Mouse (Mus musculus) kidney, embryonic 15.5 days (tissue): Measurements from ENCODE around the gene Ppp2r1b. TPM values are rescaled to one million over a fixed set of nuclear protein-coding genes. Genes with fewer than 3 reads are reported as not detected.
A peak's percentile ranks its signal among the peaks of the same experiment; 100 is the strongest.

Experiments
- ATAC-seq: fragments of 200-750 bp; cut with Nextera tagmentation; replicated peaks from 2 replicates; pipeline ENCODE4 v1.8.0; 2017; ENCODE audit warnings: moderate TSS enrichment; ENCODE audit not compliant: low FRiP score
- H3K27ac ChIP-seq: fragments of 300-500 bp; sonication (generic); 2 replicates; pipeline ENCODE4 v1.5.1; 2015; ENCODE audit warnings: mild to moderate bottlenecking, inconsistent platforms
- H3K27me3 ChIP-seq: fragments of 300-500 bp; sonication (generic); 2 replicates; pipeline ENCODE4 v1.6.1; 2015; ENCODE audit warnings: inconsistent platforms
- H3K36me3 ChIP-seq: fragments of 300-500 bp; sonication (generic); 2 replicates; pipeline ENCODE4 v1.6.1; 2015; ENCODE audit warnings: inconsistent platforms
- H3K4me1 ChIP-seq: fragments of 300-500 bp; sonication (generic); 2 replicates; pipeline ENCODE4 v1.6.1; 2015; ENCODE audit warnings: inconsistent platforms
- H3K4me2 ChIP-seq: fragments of 300-500 bp; sonication (generic); 2 replicates; pipeline ENCODE4 v1.6.1; 2015; ENCODE audit warnings: moderate library complexity, mild to moderate bottlenecking, inconsistent platforms
- H3K4me3 ChIP-seq: fragments of 300-500 bp; sonication (generic); replicated peaks from 2 replicates; pipeline ENCODE4 v1.5.1; 2015; ENCODE audit warnings: mild to moderate bottlenecking, inconsistent platforms
- H3K9ac ChIP-seq: fragments of 300-500 bp; sonication (generic); 2 replicates; pipeline ENCODE4 v1.6.1; 2015; ENCODE audit warnings: mild to moderate bottlenecking, inconsistent platforms
- H3K9me3 ChIP-seq: fragments of 300-500 bp; sonication (generic); replicated peaks from 2 replicates; pipeline ENCODE4 v1.6.1; 2016; ENCODE audit warnings: inconsistent platforms
- WGBS: fragments of 180-500 bp; shearing (Covaris S2); methylation state at CpG from one replicate; pipeline ENCODE4 v1.1.7; 2015; ENCODE audit warnings: mixed read lengths; 5-methylcytosine and 5-hydroxymethylcytosine counted together
- polyA plus RNA-seq: library from polyadenylated mRNA; unstranded; fragments of >200 nt; fragmentation: Nextera tagmentation; extraction: Ambion mirVana; gene quantifications from 2 replicates; pipeline ENCODE4 v1.2.1, GENCODE M21; 2015

Gene Ppp2r1b
- polyA plus RNA-seq, 1 experiment from 2014 or later: 75.6 TPM

DNA sequence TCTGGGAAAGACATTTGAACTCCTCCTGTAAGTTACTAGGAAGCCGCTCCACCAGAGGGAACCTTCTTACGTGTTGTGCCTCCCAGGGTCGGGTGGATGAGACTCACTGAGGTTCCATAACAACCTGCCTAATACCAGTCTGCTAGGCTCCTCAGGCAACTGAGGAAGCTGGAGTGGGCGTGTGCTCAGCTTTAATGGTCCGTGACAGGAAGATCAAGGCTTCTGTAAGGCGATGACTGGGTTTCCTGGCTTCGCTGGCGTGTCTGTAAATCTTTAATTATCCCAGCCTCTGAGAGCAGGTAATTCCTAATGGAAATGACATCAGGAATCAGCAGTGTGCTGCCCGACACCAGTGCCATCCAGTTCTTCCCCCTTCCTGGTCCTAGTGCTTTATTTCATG lies 446 bp downstream of the Ppp2r1b start:
- H3K9ac ChIP-seq: no peak overlapping the region
- H3K27ac ChIP-seq: peak overlapping the region; percentile 61
- ATAC-seq: peak; percentile 91
- no peaks in the 10 kb centered on the region for H3K27me3 ChIP-seq
- 19% methylated on average over 9 of the region's 9 CpGs for whole genome bisulfite sequencing
- H3K36me3 ChIP-seq: peaks cover 16% of the 10 kb centered on the region
- H3K4me3 ChIP-seq: no peak overlapping the region
- H3K9me3 ChIP-seq: no peaks in the 10 kb centered on the region
- H3K4me2 ChIP-seq: no peak overlapping the region
- peaks cover 43% of the 10 kb centered on the region for H3K4me1 ChIP-seq

DNA sequence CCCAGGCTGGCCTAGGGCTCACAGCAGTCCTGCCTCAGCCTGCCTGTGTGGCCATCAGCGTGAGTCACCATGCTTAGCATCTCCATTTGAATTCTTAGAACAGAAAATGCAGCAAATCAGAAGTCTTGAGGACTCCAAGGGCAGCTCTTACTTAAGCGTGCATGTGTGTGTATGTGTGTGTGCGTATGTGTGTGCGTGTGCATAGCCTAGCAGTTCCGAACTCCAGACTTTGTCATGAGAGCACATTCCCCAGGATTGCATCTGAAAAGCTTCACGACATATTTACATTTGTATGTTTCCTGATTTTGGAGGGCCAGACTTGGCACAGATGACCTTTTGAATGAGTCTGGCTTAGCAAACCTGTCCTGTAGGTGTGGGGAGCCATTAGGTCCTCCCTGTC lies 2.0 kb downstream of the Ppp2r1b start:
- no peak overlapping the region for H3K4me3 ChIP-seq
- no peaks in the 10 kb centered on the region for H3K9me3 ChIP-seq
- no peak overlapping the region; the same call in 1 of the 2 replicates for H3K27ac ChIP-seq
- peaks cover 48% of the 10 kb centered on the region for H3K4me1 ChIP-seq
- peaks cover 16% of the 10 kb centered on the region for H3K36me3 ChIP-seq
- ATAC-seq: no peak
- no peak overlapping the region for H3K4me2 ChIP-seq
- WGBS: 92% methylated on average over 6 of the region's 6 CpGs
- no peaks in the 10 kb centered on the region for H3K27me3 ChIP-seq
- H3K9ac ChIP-seq: no peak overlapping the region

DNA sequence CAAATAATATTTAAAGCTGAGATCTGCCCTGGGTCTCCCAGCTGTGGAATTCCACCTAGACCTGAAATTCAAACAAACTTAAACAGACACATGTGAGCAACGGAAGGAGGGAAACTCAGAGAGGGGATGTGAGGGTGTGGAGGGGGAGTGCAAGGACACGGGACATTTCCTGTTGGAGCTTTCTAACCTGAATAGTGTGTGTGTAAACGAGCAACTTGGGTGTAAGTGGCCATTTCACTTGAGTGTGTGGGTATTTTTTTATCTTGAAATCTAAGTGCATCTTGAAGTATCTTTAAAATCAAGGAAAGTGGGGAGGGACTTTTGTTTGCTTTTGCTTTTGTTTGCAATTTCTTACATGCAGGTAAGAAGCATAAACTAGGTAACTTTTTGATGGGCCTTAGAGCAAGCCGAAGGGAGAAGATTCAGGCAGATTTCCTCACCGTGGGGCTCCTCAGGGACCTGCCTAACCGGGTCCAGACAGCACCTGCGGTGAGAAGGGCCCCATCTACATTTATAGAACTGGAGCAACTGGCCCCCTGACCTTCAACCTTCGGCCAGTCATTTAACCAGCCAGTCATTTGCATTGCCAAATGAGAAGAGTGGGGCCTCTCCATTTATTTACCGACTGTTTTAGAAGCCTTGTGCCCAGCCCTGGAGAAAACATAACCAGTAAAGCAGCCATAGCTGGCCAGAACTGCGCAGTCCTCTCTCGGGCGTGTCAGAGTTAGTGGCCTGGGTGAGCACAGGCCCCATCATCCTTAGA lies 2.7 kb downstream of the Ppp2r1b start:
- Histone ChIP-seq H3K27ac (peak overlapping the region; percentile 28), H3K9ac (no peak overlapping the region), H3K36me3 (peaks cover 14% of the 10 kb centered on the region), H3K4me1 (peaks cover 53% of the 10 kb centered on the region), H3K9me3 (no peaks in the 10 kb centered on the region), H3K27me3 (no peaks in the 10 kb centered on the region), H3K4me3 (no peak overlapping the region), H3K4me2 (no peak overlapping the region)
- WGBS: 51% methylated on average over 12 of the region's 12 CpGs
- no peak for ATAC-seq

DNA sequence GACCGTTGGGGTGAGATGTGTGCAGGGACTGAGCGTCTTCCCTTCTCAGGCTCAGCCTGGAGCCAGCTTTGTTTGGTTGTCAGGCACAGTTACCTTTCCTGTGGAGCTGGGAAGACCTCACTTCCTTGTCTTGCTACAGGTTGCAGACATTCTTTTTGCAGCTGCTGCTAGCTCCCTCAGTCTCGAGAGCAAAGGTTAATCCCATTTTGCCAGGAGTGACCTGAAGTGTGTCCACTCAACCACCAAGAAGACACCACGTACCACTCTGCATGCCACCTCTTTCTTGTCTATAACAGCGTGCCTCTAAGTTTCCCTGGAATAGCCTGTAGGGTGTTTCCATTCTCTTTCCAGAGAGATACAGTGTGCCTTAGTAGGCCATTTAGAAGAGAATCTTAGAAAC lies 3.7 kb downstream of the Ppp2r1b start:
- WGBS: 65% methylated on average over 5 of the region's 5 CpGs
- Histone ChIP-seq H3K36me3 (peaks cover 7% of the 10 kb centered on the region), H3K27me3 (no peaks in the 10 kb centered on the region), H3K9ac (no peak overlapping the region), H3K4me3 (no peak overlapping the region), H3K4me2 (no peak overlapping the region), H3K27ac (peak overlapping the region; percentile 51; the same call in 1 of the 2 replicates), H3K9me3 (no peaks in the 10 kb centered on the region), H3K4me1 (peaks cover 61% of the 10 kb centered on the region)
- no peak for ATAC-seq

GRCm38 (mm10) chr9:50849249-50849648 lies 4.1 kb downstream of the Ppp2r1b start:
- Histone ChIP-seq H3K36me3 (peaks cover 2% of the 10 kb centered on the region), H3K27ac (0 out of 2 replicates have a peak overlapping the region, but pooled peaks have one; percentile 51), H3K27me3 (no peaks in the 10 kb centered on the region), H3K4me3 (no peak overlapping the region), H3K9ac (no peak overlapping the region), H3K4me1 (peaks cover 65% of the 10 kb centered on the region), H3K9me3 (no peaks in the 10 kb centered on the region), H3K4me2 (no peak overlapping the region)
- ATAC-seq: 0 out of 2 replicates have a peak, but pooled peaks have one; percentile 44
- WGBS: 22% methylated on average over 8 of the region's 8 CpGs

DNA sequence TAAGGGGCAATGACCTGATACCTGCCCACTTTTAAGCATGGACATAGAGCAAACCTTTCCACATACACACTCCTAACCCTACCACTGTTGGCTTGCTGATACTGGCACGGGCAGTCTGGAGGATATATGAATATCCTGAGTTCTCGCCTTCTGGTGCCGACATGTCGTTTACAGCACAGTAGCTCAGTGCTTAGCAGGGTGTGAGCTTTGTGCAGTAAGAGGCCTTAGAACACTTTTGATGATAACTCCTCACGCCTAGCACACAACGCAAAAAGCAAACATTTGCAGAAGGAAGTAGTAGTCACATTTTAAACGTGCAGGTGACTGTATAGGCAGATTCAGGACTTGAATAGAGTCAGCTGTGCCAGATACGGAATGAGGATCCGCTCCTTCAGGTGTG lies 4.7 kb downstream of the Ppp2r1b start:
- 73% methylated on average over 9 of the region's 9 CpGs for WGBS
- H3K4me3 ChIP-seq: no peak overlapping the region
- no peaks in the 10 kb centered on the region for H3K9me3 ChIP-seq
- H3K4me2 ChIP-seq: no peak overlapping the region
- peaks cover 68% of the 10 kb centered on the region for H3K4me1 ChIP-seq
- 0 out of 2 replicates have a peak overlapping the region, but pooled peaks have one; percentile 18 for H3K27ac ChIP-seq
- H3K36me3 ChIP-seq: no peaks in the 10 kb centered on the region
- H3K9ac ChIP-seq: no peak overlapping the region
- ATAC-seq: no peak
- H3K27me3 ChIP-seq: no peaks in the 10 kb centered on the region

GRCm38 (mm10) chr9:50850271-50850670 lies 5.2 kb downstream of the Ppp2r1b start:
- Histone ChIP-seq H3K27me3 (no peaks in the 10 kb centered on the region), H3K4me3 (no peak overlapping the region), H3K9me3 (no peaks in the 10 kb centered on the region), H3K4me2 (peak overlapping the region; percentile 32; the same call in 1 of the 2 replicates), H3K4me1 (peaks cover 63% of the 10 kb centered on the region), H3K9ac (no peak overlapping the region), H3K27ac (0 out of 2 replicates have a peak overlapping the region, but pooled peaks have one; percentile 18), H3K36me3 (no peaks in the 10 kb centered on the region)
- no peak for ATAC-seq
- 35% methylated on average over 11 of the region's 11 CpGs for WGBS

DNA sequence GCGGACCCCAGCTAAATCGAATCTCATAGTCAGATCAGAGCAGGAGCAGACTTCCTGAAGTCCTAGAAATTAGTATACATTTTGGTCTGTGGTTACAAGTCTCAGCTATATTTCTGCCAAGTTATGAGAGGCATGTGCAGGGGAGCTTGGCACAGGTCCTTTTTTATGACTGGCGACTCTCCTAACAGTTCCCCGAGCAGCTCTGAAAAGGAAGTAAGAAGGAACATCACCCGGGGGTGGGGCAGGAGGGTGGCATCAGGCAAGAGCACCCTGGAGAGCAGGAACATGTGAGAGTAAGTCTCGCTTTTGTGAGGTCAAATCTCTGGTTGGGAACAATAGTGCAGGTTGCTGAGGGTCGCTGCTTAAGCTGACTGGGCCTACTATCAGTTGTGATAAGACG lies 5.6 kb downstream of the Ppp2r1b start:
- H3K27me3 ChIP-seq: no peaks in the 10 kb centered on the region
- no peak overlapping the region for H3K4me3 ChIP-seq
- no peak overlapping the region for H3K9ac ChIP-seq
- H3K27ac ChIP-seq: no peak overlapping the region
- ATAC-seq: no peak
- H3K9me3 ChIP-seq: no peaks in the 10 kb centered on the region
- H3K36me3 ChIP-seq: no peaks in the 10 kb centered on the region
- H3K4me2 ChIP-seq: peak overlapping the region; percentile 32; the same call in 1 of the 2 replicates
- WGBS: 63% methylated on average over 8 of the region's 8 CpGs
- H3K4me1 ChIP-seq: peaks cover 59% of the 10 kb centered on the region

- 48% methylated on average over 17 of the region's 17 CpGs for WGBS
- H3K4me2 ChIP-seq: peak overlapping the region; percentile 35
- H3K36me3 ChIP-seq: no peaks in the 10 kb centered on the region
- ATAC-seq: no peak
- no peak overlapping the region; the same call in 1 of the 2 replicates for H3K27ac ChIP-seq
- no peaks in the 10 kb centered on the region for H3K9me3 ChIP-seq
- H3K4me1 ChIP-seq: peaks cover 54% of the 10 kb centered on the region
- H3K4me3 ChIP-seq: no peak overlapping the region
- no peak overlapping the region for H3K9ac ChIP-seq
- no peaks in the 10 kb centered on the region for H3K27me3 ChIP-seq
Observed at GRCm38 (mm10) chr9:50852634-50853349, 7.7 kb downstream of the Ppp2r1b start.

- H3K36me3 ChIP-seq: peaks cover 7% of the 10 kb centered on the region
- H3K27ac ChIP-seq: peak overlapping the region; percentile 58
- ATAC-seq: peak; percentile 44; the same call in 1 of the 2 replicates
- 36% methylated on average over 8 of the region's 8 CpGs for WGBS
- H3K9me3 ChIP-seq: no peaks in the 10 kb centered on the region
- H3K9ac ChIP-seq: 0 out of 2 replicates have a peak overlapping the region, but pooled peaks have one; percentile 17
- H3K4me2 ChIP-seq: no peak overlapping the region
- peaks cover 51% of the 10 kb centered on the region for H3K4me1 ChIP-seq
- no peak overlapping the region for H3K4me3 ChIP-seq
- no peaks in the 10 kb centered on the region for H3K27me3 ChIP-seq
Observed at GRCm38 (mm10) chr9:50854376-50854775, 9.3 kb downstream of the Ppp2r1b start.

DNA sequence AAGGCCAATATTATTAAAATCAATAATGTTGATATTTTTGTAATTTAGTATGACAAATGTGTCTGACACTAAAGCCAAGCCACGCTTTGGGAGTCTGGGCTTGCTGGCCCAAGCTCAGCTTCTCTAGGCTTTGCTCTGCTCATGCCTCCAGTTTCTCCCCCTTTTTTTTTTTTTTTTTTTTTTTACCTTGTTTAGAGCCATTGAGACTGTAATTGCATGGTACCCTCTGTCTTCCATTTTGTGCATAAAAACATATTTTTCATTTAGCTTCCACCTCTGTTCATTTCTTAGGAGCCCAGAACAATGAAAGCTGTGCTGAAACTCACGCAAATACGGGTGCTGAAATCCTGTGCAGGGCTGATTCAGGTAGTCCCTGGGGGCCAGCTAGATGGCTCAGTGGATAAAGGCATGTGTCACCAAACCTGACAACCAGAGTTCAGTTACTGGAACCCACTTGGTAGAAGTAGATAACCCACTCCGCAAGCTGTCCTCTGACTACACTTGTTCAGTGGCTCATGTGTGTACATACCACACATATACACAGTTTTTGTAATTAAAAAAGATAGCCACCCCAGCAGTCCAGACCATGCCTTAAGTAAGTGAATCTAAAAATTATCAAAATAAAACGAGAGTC lies 10.1 kb downstream of the Ppp2r1b start:
- Histone ChIP-seq H3K4me3 (no peak overlapping the region), H3K9me3 (no peaks in the 10 kb centered on the region), H3K4me1 (peaks cover 43% of the 10 kb centered on the region), H3K4me2 (no peak overlapping the region), H3K36me3 (peaks cover 16% of the 10 kb centered on the region), H3K27me3 (no peaks in the 10 kb centered on the region), H3K27ac (no peak overlapping the region), H3K9ac (no peak overlapping the region)
- no peak for ATAC-seq
- WGBS: 89% methylated on average over 5 of the region's 5 CpGs

DNA sequence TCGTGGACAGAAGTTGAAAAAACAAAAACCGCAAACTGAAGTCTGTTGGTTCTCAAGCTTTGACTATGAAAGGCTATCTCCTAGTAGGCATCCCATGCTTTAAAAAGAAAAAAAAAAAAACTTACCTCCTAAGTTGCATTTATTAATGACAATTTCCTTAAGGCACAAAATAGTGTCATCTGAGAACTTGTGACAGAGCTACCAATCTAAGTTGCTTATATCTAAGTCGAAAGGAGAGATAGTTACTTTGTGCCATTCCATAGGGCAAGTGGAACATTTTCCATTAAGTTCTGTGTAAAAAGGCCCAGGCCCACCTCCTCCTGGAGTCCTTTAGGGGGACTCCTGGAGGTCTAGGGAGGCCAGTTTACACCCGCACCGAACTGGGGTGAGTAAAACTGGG lies 10.7 kb downstream of the Ppp2r1b start:
- Histone ChIP-seq H3K4me2 (peak overlapping the region; percentile 83), H3K9me3 (no peaks in the 10 kb centered on the region), H3K36me3 (peaks cover 21% of the 10 kb centered on the region), H3K27ac (peak overlapping the region; percentile 93), H3K4me1 (peaks cover 38% of the 10 kb centered on the region), H3K4me3 (peak overlapping the region; percentile 88; the same call in 1 of the 2 replicates), H3K9ac (no peak overlapping the region), H3K27me3 (no peaks in the 10 kb centered on the region)
- ATAC-seq: no peak
- WGBS: 65% methylated on average over 5 of the region's 5 CpGs
